Mouse (Mus musculus) ES-E14 (cell line): ENCODE data around the gene Col8a2.

Experiments used
- CHD2 ChIP-seq: IDR thresholded peaks from 2 replicates; pipeline ENCODE4 v1.6.1; 2014; ENCODE audit warnings: mild to moderate bottlenecking, low read depth, low read length, inconsistent platforms
- HCFC1 ChIP-seq: IDR thresholded peaks from 2 replicates; pipeline ENCODE4 v1.6.1; 2012; ENCODE audit warnings: low read length, inconsistent platforms, borderline replicate concordance; ENCODE audit not compliant: insufficient read depth
- MAFK ChIP-seq: IDR thresholded peaks from 2 replicates; pipeline ENCODE4 v1.6.1; 2014; ENCODE audit warnings: mild to moderate bottlenecking, low read depth, low read length, inconsistent platforms; ENCODE audit not compliant: insufficient read depth
- ZC3H11A ChIP-seq: IDR thresholded peaks from 2 replicates; pipeline ENCODE4 v1.6.1; 2012; ENCODE audit warnings: low read depth, mild to moderate bottlenecking, inconsistent platforms, low read length, borderline replicate concordance
- ZNF384 ChIP-seq: IDR thresholded peaks from 2 replicates; pipeline ENCODE4 v1.6.1; 2012; ENCODE audit warnings: low read depth, low read length, inconsistent platforms

DNA sequence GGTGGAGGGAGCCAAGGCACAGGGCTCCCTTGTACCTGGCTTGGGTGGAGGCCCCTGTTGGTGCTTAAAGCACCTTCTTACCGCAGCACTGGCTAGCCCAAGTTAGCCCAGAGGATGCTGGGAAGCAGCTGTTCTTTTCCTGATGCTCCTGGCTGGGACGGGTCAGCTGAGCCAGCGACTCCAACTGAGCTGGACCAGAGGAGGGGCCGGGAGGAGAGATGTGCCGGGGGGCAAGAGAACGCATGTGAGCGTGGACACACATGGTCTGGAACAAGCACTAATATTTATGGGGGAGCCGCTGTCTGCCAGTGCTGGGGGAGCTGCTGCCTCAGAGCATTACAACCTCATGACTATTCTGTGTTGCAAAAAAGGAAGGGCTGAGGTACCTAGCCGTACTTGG is 7.6 kb upstream of the Col8a2 start:
- TF ChIP-seq ZNF384, result no peak
- no peak for TF ChIP-seq MAFK
- no peak for TF ChIP-seq CHD2
- TF ChIP-seq ZC3H11A, result no peak
- no peak for TF ChIP-seq HCFC1
